ENCODE assay signal across 10 mouse cellular contexts in the genomic region with DNA sequence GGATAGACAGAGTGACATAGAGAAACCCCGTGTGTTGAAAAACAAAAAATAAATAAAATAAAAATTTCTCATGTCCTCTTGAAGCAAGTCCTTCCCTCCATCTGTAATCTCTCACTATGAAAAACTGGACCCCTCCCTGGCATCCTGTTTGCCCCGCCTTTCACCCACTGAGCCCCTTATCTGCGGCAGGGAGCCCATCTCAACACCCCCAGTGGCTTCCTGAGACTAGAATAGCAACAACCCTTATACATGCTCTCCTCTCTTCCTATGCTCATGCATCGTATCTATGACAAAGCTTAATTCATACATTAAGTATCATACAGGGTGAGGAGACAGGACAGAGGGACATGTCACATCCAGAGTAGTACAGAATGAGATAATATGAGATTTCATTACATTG.
A peak's percentile ranks its signal among the peaks of the same experiment; 100 is the strongest.
DNase-seq lines count a peak whose midpoint lies in the region; ATAC-seq and TF ChIP-seq lines count a peak whose summit lies in the region.
"Had no signal": no experiment of that assay in that cellular context is flagged by ENCODE, and none has a peak within 500 bp of the region (broad histone marks: within the 10 kb centered on the region; RNA-seq: fewer than 3 reads in every experiment).

No protein-coding gene starts in this region.

- H3K4me3 ChIP-seq in gastrocnemius, adult 2 months, result no peak overlapping the region
- no peak overlapping the region for H3K4me3 ChIP-seq in kidney, embryonic 15.5 days (replicated peaks)
- peak overlapping the region; percentile 37; the same call in 1 of the 2 replicates for H3K4me3 ChIP-seq in liver, embryonic 12.5 days

- no peak for DNase-seq in gastrocnemius, adult 2 months
- no peak for DNase-seq in gastrocnemius, postnatal 14 days
- no peak for DNase-seq in kidney, adult 8-10 months
- peak; percentile 79 for DNase-seq in 416B (ENCODE audit: low read depth)
- DNase-seq in yolk sac, embryonic 10.5 days (ENCODE audit: low spot score), result no peak
- DNase-seq in adrenal gland, postnatal 10 days, result no peak
- DNase-seq: cerebellum, postnatal 36 days; right cerebral cortex, adult 18-20 months had no signal

- 61% methylated on average over 4 of the region's 4 CpGs for WGBS in kidney, embryonic 15.5 days
- 9% methylated on average over 4 of the region's 4 CpGs for WGBS in liver, embryonic 12.5 days (ENCODE audit: insufficient replicate concordance)

- peak overlapping the region; percentile 59; the same call in 1 of the 2 replicates for H3K27ac ChIP-seq in gastrocnemius, adult 2 months
- H3K27ac ChIP-seq in kidney, embryonic 15.5 days, result peak overlapping the region; percentile 47; the same call in 1 of the 2 replicates
- H3K27ac ChIP-seq in liver, embryonic 12.5 days, result peak overlapping the region; percentile 92

- no peak overlapping the region for H3K4me2 ChIP-seq in kidney, embryonic 15.5 days
- peak overlapping the region; percentile 71 for H3K4me2 ChIP-seq in liver, embryonic 12.5 days

- intact Hi-C loops in gastrocnemius, adult 2 months (cut with DNase I), result no loop called here
- intact Hi-C loops in gastrocnemius, postnatal 14 days (cut with DNase I; ENCODE audit: low total_unique reads), result no loop called here

- H3K4me1 ChIP-seq in kidney, embryonic 15.5 days, result peaks cover 58% of the 10 kb centered on the region
- H3K4me1 ChIP-seq in liver, embryonic 12.5 days, result peaks cover 73% of the 10 kb centered on the region

- no peaks in the 10 kb centered on the region for H3K27me3 ChIP-seq in kidney, embryonic 15.5 days
- H3K27me3 ChIP-seq in liver, embryonic 12.5 days (replicated peaks), result 0 out of 2 replicates have a peak, but pooled peaks cover 6% of the 10 kb centered on the region

- H3K9me3 ChIP-seq in kidney, embryonic 15.5 days (replicated peaks), result no peaks in the 10 kb centered on the region
- H3K9me3 ChIP-seq in liver, embryonic 12.5 days (replicated peaks), result no peaks in the 10 kb centered on the region

- no peak for TF ChIP-seq CTCF in gastrocnemius, adult 2 months (IDR thresholded peaks at IDR 0.05)

- no peaks in the 10 kb centered on the region for H3K36me3 ChIP-seq in kidney, embryonic 15.5 days
- no peaks in the 10 kb centered on the region for H3K36me3 ChIP-seq in liver, embryonic 12.5 days

- H3K9ac ChIP-seq in kidney, embryonic 15.5 days, result no peak overlapping the region
- H3K9ac ChIP-seq in liver, embryonic 12.5 days, result peak overlapping the region; percentile 23; the same call in 1 of the 2 replicates

- no peak for ATAC-seq in kidney, embryonic 15.5 days (replicated peaks; ENCODE audit: low FRiP score)
- ATAC-seq in liver, embryonic 12.5 days, result peak; percentile 66
